Mouse (Mus musculus) lung, postnatal 0 days (tissue): ENCODE measurements at regions not wholly inside any gene's neighbourhood (a gene's known extent, or its start where the extent isn't known, plus 50 kb on each side); places are given as distances from the start of the nearest gene placed in this dataset.

Source experiments
- ATAC-seq: fragments of 200-750 bp; cut with Nextera tagmentation; 2 replicates; pipeline ENCODE4 v1.8.0; 2017; ENCODE audit warnings: moderate library complexity
- DNase-seq: peaks from one replicate; pipeline ENCODE4 v3.0.0-alpha.2; 2016; ENCODE audit warnings: low spot score
- H3K27ac ChIP-seq: fragments of 300-500 bp; sonication (generic); 2 replicates; pipeline ENCODE4 v1.5.1; 2014; ENCODE audit warnings: antibody characterized with exemption, mild to moderate bottlenecking, low read length, mixed read lengths
- H3K27me3 ChIP-seq: fragments of 300-500 bp; sonication (generic); replicated peaks from 2 replicates; pipeline ENCODE4 v1.6.1; 2014; ENCODE audit warnings: low read length, mixed read lengths; ENCODE audit not compliant: insufficient read depth
- H3K36me3 ChIP-seq: fragments of 300-500 bp; sonication (generic); 2 replicates; pipeline ENCODE4 v1.6.1; 2014; ENCODE audit warnings: low read length, mixed read lengths; ENCODE audit not compliant: insufficient read depth
- H3K4me1 ChIP-seq: fragments of 300-500 bp; sonication (generic); 2 replicates; pipeline ENCODE4 v1.6.1; 2014; ENCODE audit warnings: antibody characterized with exemption, low read depth, low read length, mixed read lengths; ENCODE audit not compliant: insufficient read depth
- H3K4me2 ChIP-seq: fragments of 300-500 bp; sonication (generic); replicated peaks from 2 replicates; pipeline ENCODE4 v1.6.1; 2014; ENCODE audit warnings: low read depth, mild to moderate bottlenecking, low read length, moderate library complexity, mixed read lengths
- H3K4me3 ChIP-seq: fragments of 300-500 bp; sonication (generic); 2 replicates; pipeline ENCODE4 v1.5.1; 2014; ENCODE audit warnings: low read depth, low read length
- H3K9ac ChIP-seq: fragments of 300-500 bp; sonication (generic); replicated peaks from 2 replicates; pipeline ENCODE4 v1.6.1; 2014; ENCODE audit warnings: low read depth, mild to moderate bottlenecking
- H3K9me3 ChIP-seq: fragments of 300-500 bp; sonication (generic); 2 replicates; pipeline ENCODE4 v1.6.1; 2016; ENCODE audit warnings: low read length, mixed read lengths
- CTCF ChIP-seq: IDR thresholded peaks from 2 replicates; pipeline ENCODE4 v1.5.1; 2016; ENCODE audit warnings: antibody characterized with exemption, mild to moderate bottlenecking
- EP300 ChIP-seq: IDR thresholded peaks from 2 replicates; pipeline ENCODE4 v1.6.1; 2016; ENCODE audit warnings: antibody characterized with exemption, mild to moderate bottlenecking, control low read depth
- WGBS: fragments of 180-500 bp; shearing (Covaris S2); extraction: QIAGEN DNeasy Blood & Tissue Kit; methylation state at CpG from one replicate; pipeline ENCODE4 v1.1.7; 2014; 5-methylcytosine and 5-hydroxymethylcytosine counted together

DNA sequence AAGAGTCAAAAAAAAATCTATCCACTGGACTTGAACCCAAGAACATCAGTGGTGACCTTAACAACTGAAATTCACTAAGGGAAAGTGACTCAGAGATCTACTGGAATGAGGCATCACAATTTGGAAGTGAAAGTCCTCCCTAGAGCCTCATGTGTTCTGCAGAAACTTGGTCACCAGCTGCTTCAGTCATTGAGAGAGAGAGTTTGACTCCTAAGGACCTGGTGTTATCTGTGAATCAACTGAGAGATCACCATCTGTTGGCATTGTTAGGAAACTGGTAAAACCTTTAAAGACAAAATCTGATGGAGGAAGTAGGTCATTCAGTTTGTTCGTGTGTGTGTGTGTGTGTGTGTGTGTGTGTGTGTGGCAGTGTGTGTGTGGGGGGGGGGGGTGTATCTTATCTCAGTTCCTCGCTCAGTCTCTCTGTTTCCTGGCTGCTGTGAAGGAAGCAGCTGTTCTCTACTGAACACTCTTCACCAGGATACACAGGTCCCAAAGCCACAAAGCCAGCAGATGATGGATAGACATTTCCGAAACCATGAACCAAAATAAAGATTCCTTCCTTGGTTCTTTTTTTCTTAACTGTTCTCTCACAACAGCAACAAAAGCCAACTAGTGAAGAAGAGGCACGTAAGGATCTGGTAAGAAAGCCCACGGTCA is 284.6 kb downstream of the Fam49a start:
- H3K4me1 ChIP-seq: no peaks in the 10 kb centered on the region
- H3K9ac ChIP-seq: no peak overlapping the region
- H3K27me3 ChIP-seq: no peaks in the 10 kb centered on the region
- no peak overlapping the region for H3K4me3 ChIP-seq
- no peak for TF ChIP-seq EP300
- TF ChIP-seq CTCF: no peak
- H3K9me3 ChIP-seq: no peaks in the 10 kb centered on the region
- 76% methylated on average over 5 of the region's 5 CpGs for WGBS
- no peak overlapping the region for H3K4me2 ChIP-seq
- ATAC-seq (no peak), DNase-seq (no peak)
- no peak overlapping the region for H3K27ac ChIP-seq
- no peaks in the 10 kb centered on the region for H3K36me3 ChIP-seq

GRCm38 (mm10) chr12:12541076-12542070 is 279.4 kb downstream of the Fam49a start:
- Histone ChIP-seq H3K9ac (no peak overlapping the region), H3K9me3 (no peaks in the 10 kb centered on the region), H3K27me3 (no peaks in the 10 kb centered on the region), H3K4me2 (no peak overlapping the region), H3K27ac (no peak overlapping the region), H3K36me3 (no peaks in the 10 kb centered on the region), H3K4me1 (no peaks in the 10 kb centered on the region), H3K4me3 (no peak overlapping the region)
- no peak for TF ChIP-seq CTCF
- no peak for TF ChIP-seq EP300
- ATAC-seq: peak; percentile 30; the same call in 1 of the 2 replicates
- peak; percentile 34 for DNase-seq
- WGBS: 39% methylated on average over 13 of the region's 13 CpGs

- no peak overlapping the region for H3K4me2 ChIP-seq
- DNase-seq (no peak), ATAC-seq (no peak)
- no peaks in the 10 kb centered on the region for H3K9me3 ChIP-seq
- H3K27me3 ChIP-seq: no peaks in the 10 kb centered on the region
- H3K4me3 ChIP-seq: no peak overlapping the region
- no peaks in the 10 kb centered on the region for H3K36me3 ChIP-seq
- 73% methylated on average over 3 of the region's 3 CpGs for WGBS
- TF ChIP-seq EP300 (no peak), CTCF (no peak)
- H3K9ac ChIP-seq: no peak overlapping the region
- H3K4me1 ChIP-seq: no peaks in the 10 kb centered on the region
- no peak overlapping the region for H3K27ac ChIP-seq
Measured at GRCm38 (mm10) chr12:12539291-12539690, 277.4 kb downstream of the Fam49a start.

- H3K27me3 ChIP-seq: no peaks in the 10 kb centered on the region
- H3K9ac ChIP-seq: no peak overlapping the region
- no peak overlapping the region for H3K4me3 ChIP-seq
- no peak overlapping the region for H3K4me2 ChIP-seq
- H3K9me3 ChIP-seq: no peaks in the 10 kb centered on the region
- 18% methylated on average over 2 of the region's 2 CpGs for WGBS
- no peaks in the 10 kb centered on the region for H3K4me1 ChIP-seq
- ATAC-seq (no peak), DNase-seq (no peak)
- no peak overlapping the region for H3K27ac ChIP-seq
- H3K36me3 ChIP-seq: no peaks in the 10 kb centered on the region
- TF ChIP-seq EP300: no peak
- TF ChIP-seq CTCF: no peak
Measured at GRCm38 (mm10) chr12:12534779-12535178, 272.8 kb downstream of the Fam49a start.

DNA sequence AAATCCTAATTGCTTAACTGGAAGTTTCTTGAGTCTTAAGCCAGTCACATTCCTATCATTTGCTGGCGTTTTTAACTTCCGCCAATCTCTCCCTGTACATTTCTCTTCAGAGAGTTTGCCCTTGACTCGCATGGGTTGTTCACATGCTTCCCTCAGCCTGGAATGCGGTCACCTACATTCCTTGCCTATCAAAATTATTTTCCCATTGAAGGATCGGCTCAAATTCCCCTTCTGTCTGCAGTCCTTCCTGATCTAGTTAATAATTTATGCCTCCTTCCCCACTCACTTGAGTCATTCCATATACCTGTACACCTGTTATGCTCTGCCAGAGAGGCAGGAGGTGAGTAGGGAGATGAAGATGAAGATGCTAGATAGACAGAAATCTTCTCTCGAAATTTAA is 268.9 kb downstream of the Fam49a start:
- H3K9ac ChIP-seq: no peak overlapping the region
- no peaks in the 10 kb centered on the region for H3K9me3 ChIP-seq
- no peaks in the 10 kb centered on the region for H3K4me1 ChIP-seq
- H3K27me3 ChIP-seq: no peaks in the 10 kb centered on the region
- DNase-seq (peak; percentile 67), ATAC-seq (peak; percentile 84)
- H3K27ac ChIP-seq: no peak overlapping the region
- no peaks in the 10 kb centered on the region for H3K36me3 ChIP-seq
- H3K4me3 ChIP-seq: no peak overlapping the region
- WGBS: 52% methylated on average over 6 of the region's 6 CpGs
- H3K4me2 ChIP-seq: no peak overlapping the region
- TF ChIP-seq EP300 (peak; percentile 72), CTCF (no peak)

GRCm38 (mm10) chr12:12529541-12529940 is 267.6 kb downstream of the Fam49a start:
- H3K36me3 ChIP-seq: no peaks in the 10 kb centered on the region
- 85% methylated on average over 5 of the region's 5 CpGs for WGBS
- no peak for ATAC-seq
- H3K9ac ChIP-seq: no peak overlapping the region
- H3K27me3 ChIP-seq: no peaks in the 10 kb centered on the region
- no peak overlapping the region for H3K4me2 ChIP-seq
- no peak overlapping the region for H3K4me3 ChIP-seq
- DNase-seq: no peak
- H3K9me3 ChIP-seq: no peaks in the 10 kb centered on the region
- no peak for TF ChIP-seq EP300
- no peak for TF ChIP-seq CTCF
- no peak overlapping the region for H3K27ac ChIP-seq
- no peaks in the 10 kb centered on the region for H3K4me1 ChIP-seq
